Mouse (Mus musculus) megakaryocyte progenitor cell, adult 5-6 weeks (primary cell): ENCODE data around the gene Dnah7c. TPM values are rescaled to one million over a fixed set of nuclear protein-coding genes. Genes with fewer than 3 reads are reported as not detected.
"Not testable (repeated sequence)": the region's sequence is repeated elsewhere in the genome, so short reads cannot be mapped to it uniquely, and the experiment has no call there.

Experiments used
- ATAC-seq: replicated peaks from 2 replicates; pipeline ENCODE4 v1.8.0; 2016; ENCODE audit warnings: mild to moderate bottlenecking, moderate TSS enrichment, inconsistent platforms; ENCODE audit not compliant: poor library complexity
- total RNA-seq, 2 experiments: library from RNA; stranded (forward) in 1 of 2; stranded (reverse) in 1 of 2; fragments of 157-497, 149-512 nt in 1 of 2; fragments of 200-1000 nt in 1 of 2; gene quantifications; 2 replicates each; pipeline versions ENCODE4 v1.2.3 to v1.2.4; 2015 to 2017

The Dnah7c gene
- total RNA-seq, 2 experiments from 2014 or later: not detected

DNA sequence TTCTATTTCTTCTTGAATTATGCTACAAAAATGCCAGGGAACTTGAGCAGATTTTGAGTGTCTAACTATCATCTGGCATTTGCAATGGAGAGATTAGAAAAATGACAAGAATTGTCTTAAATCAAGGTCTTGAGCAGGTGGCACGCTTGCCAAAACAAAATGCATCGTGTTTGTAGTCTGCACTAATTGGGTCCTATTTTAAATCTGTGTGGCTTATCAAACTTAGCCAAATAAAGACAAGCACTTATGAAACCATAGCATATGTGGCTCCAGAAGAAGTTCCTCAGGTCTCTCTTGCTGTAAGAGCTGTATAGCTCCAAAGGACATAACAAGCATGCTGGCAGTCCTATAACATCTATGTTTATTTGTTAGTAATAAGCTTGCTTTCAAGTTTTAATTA lies 300.3 kb downstream of the Dnah7c start:
- not testable (repeated sequence) for ATAC-seq

GRCm38 (mm10) chr1:46729731-46730130 lies 304.3 kb downstream of the Dnah7c start:
- not testable (repeated sequence) for ATAC-seq

- not testable (repeated sequence) for ATAC-seq
Observed at GRCm38 (mm10) chr1:46733405-46734106, 308.2 kb downstream of the Dnah7c start.

- not testable (repeated sequence) for ATAC-seq
Observed at GRCm38 (mm10) chr1:46734455-46734854, 309.1 kb downstream of the Dnah7c start.

- ATAC-seq: not testable (repeated sequence)
Observed at GRCm38 (mm10) chr1:46764600-46764999, 339.2 kb downstream of the Dnah7c start.

GRCm38 (mm10) chr1:46769318-46769717 lies 343.9 kb downstream of the Dnah7c start:
- ATAC-seq: peak; percentile 65

GRCm38 (mm10) chr1:46770077-46770695 lies 344.8 kb downstream of the Dnah7c start:
- ATAC-seq: not testable (repeated sequence)

- ATAC-seq: not testable (repeated sequence)
Observed at GRCm38 (mm10) chr1:46782227-46782626, 356.8 kb downstream of the Dnah7c start.

DNA sequence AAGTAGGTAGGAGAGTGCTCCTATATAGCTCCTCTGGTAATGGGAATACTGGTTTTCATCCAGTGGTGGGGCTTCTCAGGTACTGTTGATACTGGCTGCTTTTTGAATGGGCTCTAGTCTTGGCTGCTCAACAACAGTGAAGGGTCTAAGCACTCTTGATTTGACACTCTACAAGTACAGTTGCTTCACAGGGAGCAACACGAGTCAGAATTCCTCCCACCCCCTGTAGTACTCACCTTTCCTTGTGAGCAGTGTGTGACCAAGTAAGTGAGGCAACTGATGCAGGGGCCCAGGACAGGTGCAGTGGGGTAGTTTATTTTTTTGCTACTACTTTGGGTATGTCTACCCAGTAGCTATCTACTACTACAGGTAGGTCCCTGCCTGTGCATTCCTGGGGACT lies 379.7 kb downstream of the Dnah7c start:
- ATAC-seq: no peak

- not testable (repeated sequence) for ATAC-seq
Observed at GRCm38 (mm10) chr1:46808630-46809029, 383.2 kb downstream of the Dnah7c start.

DNA sequence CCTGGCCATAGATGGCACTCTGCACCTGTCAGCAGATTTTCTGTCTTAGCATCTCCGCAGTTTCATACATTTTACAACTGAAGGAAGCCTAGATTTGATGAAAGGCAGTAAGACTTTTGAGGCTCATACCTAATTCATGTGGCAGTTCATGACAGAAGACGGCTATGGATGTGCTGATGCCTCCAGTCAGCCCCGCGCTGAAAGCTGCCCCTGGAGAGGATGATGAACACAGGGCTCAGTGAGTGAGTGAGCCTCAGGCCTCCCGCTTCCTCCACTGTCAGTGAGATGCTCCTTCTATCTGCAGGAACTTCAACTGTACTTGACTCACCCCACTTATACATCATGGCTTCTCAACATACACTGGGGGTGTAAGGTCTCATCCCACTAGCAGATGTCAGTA lies 392.5 kb downstream of the Dnah7c start:
- no peak for ATAC-seq

- peak; percentile 29; the same call in 1 of the 2 replicates for ATAC-seq
Observed at GRCm38 (mm10) chr1:46822256-46822972, 397.0 kb downstream of the Dnah7c start.

GRCm38 (mm10) chr1:46830066-46830843 lies 404.9 kb downstream of the Dnah7c start:
- no peak for ATAC-seq

- peak; percentile 97 for ATAC-seq
Observed at GRCm38 (mm10) chr1:46831927-46832326, 406.5 kb downstream of the Dnah7c start.

DNA sequence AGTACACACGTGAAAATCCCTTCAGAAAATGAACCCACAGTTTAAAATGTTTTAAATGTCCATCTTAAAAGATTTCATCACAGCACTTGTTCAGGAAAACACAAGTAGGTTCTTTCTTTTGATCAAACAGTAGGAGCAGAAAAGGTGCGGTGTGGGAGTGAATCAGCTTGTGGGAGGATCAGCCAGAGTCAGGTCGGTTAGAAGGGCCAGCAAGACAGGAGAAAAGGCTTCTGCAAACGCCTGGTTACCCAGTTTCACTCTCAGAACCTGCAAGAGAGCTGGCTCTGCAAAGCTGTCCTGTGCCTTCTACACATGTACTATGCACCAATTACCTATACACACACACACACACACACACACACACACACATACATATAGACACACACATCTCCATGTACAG lies 418.0 kb downstream of the Dnah7c start:
- no peak for ATAC-seq

DNA sequence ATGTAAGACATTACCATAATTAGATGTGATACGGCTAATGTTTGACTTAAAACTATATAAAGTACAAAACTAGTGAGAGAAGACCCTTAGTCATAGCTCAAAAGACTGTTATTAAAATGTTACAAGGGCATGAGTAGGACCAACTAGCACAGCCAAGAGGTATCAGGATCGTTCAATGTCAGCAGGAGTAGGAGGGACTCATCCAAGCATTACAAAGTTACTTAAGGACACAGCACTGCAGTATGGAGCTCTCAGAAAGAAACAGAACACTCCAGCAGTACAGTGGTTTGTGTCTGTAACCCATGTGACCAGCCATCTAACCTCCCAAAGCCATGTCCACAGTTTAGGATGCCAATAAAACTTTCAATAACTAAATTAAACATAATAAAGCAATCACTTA lies 418.9 kb downstream of the Dnah7c start:
- ATAC-seq: no peak

- ATAC-seq: no peak
Observed at GRCm38 (mm10) chr1:46845221-46845620, 419.8 kb downstream of the Dnah7c start.

GRCm38 (mm10) chr1:46849758-46850157 lies 424.4 kb downstream of the Dnah7c start:
- peak; percentile 35 for ATAC-seq

DNA sequence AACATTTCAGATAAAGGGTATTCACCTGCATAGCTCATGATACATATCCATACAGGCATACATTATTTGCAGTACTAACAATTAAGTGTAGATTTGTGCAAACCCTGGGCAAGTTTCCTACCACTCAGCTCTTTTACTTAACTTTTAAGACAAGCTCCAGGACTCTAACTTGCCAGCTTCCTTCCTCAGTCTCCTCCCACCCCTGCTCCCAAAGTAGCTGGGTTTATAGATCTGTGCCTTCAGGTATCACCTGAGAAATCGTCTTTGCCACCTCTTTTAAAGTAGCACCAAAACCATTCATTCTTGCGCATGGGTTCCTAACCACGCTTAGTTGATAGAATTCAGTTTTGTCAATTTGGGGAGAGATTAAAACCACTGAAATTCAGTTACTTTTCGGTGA lies 426.2 kb downstream of the Dnah7c start:
- no peak for ATAC-seq

GRCm38 (mm10) chr1:46852216-46852599 lies 426.8 kb downstream of the Dnah7c start:
- no peak for ATAC-seq
